Mouse (Mus musculus) heart, postnatal 0 days (tissue): ENCODE measurements around the gene Rybp. TPM values are rescaled to one million over a fixed set of nuclear protein-coding genes. Genes with fewer than 3 reads are reported as not detected.

Source experiments
- ATAC-seq: fragments of 200-750 bp; cut with Nextera tagmentation; 2 replicates; pipeline ENCODE4 v1.8.0; 2017; ENCODE audit warnings: low read depth, moderate number of reproducible peaks, moderate library complexity; ENCODE audit not compliant: insufficient read depth
- DNase-seq: peaks from one replicate; pipeline ENCODE4 v3.0.0-alpha.2; 2016; ENCODE audit warnings: low spot score
- H3K27ac ChIP-seq: fragments of 300-500 bp; sonication (generic); 2 replicates; pipeline ENCODE4 v1.5.1; 2014; ENCODE audit warnings: low read depth, mild to moderate bottlenecking
- H3K27me3 ChIP-seq: fragments of 300-500 bp; sonication (generic); 2 replicates; pipeline ENCODE4 v1.6.1; 2014; ENCODE audit warnings: low read length, mixed read lengths; ENCODE audit not compliant: control insufficient read depth, insufficient read depth
- H3K36me3 ChIP-seq: fragments of 300-500 bp; sonication (generic); replicated peaks from 2 replicates; pipeline ENCODE4 v1.6.1; 2014; ENCODE audit warnings: low read length, mixed read lengths; ENCODE audit not compliant: control insufficient read depth, insufficient read depth
- H3K4me1 ChIP-seq: fragments of 300-500 bp; sonication (generic); 2 replicates; pipeline ENCODE4 v1.6.1; 2014; ENCODE audit warnings: antibody characterized with exemption; ENCODE audit not compliant: control insufficient read depth, insufficient read depth
- H3K4me2 ChIP-seq: fragments of 300-500 bp; sonication (generic); 2 replicates; pipeline ENCODE4 v1.6.1; 2014; ENCODE audit warnings: low read depth, mild to moderate bottlenecking, low read length, moderate library complexity
- H3K4me3 ChIP-seq: fragments of 300-500 bp; sonication (generic); 2 replicates; pipeline ENCODE4 v1.5.1; 2014; ENCODE audit warnings: low read depth, low read length
- H3K9ac ChIP-seq: fragments of 300-500 bp; sonication (generic); replicated peaks from 2 replicates; pipeline ENCODE4 v1.6.1; 2014; ENCODE audit warnings: low read depth, low read length, mixed read lengths
- H3K9me3 ChIP-seq: fragments of 300-500 bp; sonication (generic); replicated peaks from 2 replicates; pipeline ENCODE4 v1.6.1; 2016; ENCODE audit warnings: low read length; ENCODE audit not compliant: control insufficient read depth
- CTCF ChIP-seq: IDR thresholded peaks from 2 replicates; pipeline ENCODE4 v1.5.1; 2016; ENCODE audit warnings: antibody characterized with exemption, control low read depth, low read depth
- EP300 ChIP-seq: IDR thresholded peaks from 2 replicates; pipeline ENCODE4 v1.6.1; 2016; ENCODE audit warnings: antibody characterized with exemption, low read depth
- WGBS: fragments of 180-500 bp; shearing (Covaris S2); extraction: QIAGEN DNeasy Blood & Tissue Kit; methylation state at CpG from one replicate; pipeline ENCODE4 v1.1.7; 2014; 5-methylcytosine and 5-hydroxymethylcytosine counted together
- polyA plus RNA-seq: library from polyadenylated mRNA; unstranded; fragments of >200 nt; fragmentation: Nextera tagmentation; extraction: Ambion mirVana; gene quantifications from 2 replicates; pipeline ENCODE4 v1.2.1, GENCODE M21; 2015
- total RNA-seq: library from RNA; depleted of rRNA; stranded (reverse); fragments of >200 nt; gene quantifications from 2 replicates; pipeline ENCODE4 v1.2.3, GENCODE M21; 2014; ENCODE audit warnings: low replicate concordance

The Rybp gene
- total and polyA plus RNA-seq, 2 experiments from 2014 or later: 5.2 to 8.6 TPM

GRCm38 (mm10) chr6:100187821-100188220 is 99.5 kb downstream of the Rybp start:
- H3K9ac ChIP-seq: no peak overlapping the region
- H3K4me2 ChIP-seq: no peak overlapping the region
- TF ChIP-seq CTCF (no peak), EP300 (no peak)
- H3K4me3 ChIP-seq: no peak overlapping the region
- no peak overlapping the region for H3K27ac ChIP-seq
- DNase-seq (no peak), ATAC-seq (no peak)
- H3K36me3 ChIP-seq: no peaks in the 10 kb centered on the region
- no peaks in the 10 kb centered on the region for H3K27me3 ChIP-seq
- peaks cover 3% of the 10 kb centered on the region; the same call in 1 of the 2 replicates for H3K4me1 ChIP-seq
- no peaks in the 10 kb centered on the region for H3K9me3 ChIP-seq
- 37% methylated on average over 6 of the region's 6 CpGs for WGBS

GRCm38 (mm10) chr6:100186789-100187188 is 100.5 kb downstream of the Rybp start:
- WGBS: 59% methylated on average over 11 of the region's 11 CpGs
- DNase-seq: no peak
- TF ChIP-seq EP300 (no peak), CTCF (no peak)
- Histone ChIP-seq H3K4me1 (peaks cover 3% of the 10 kb centered on the region; the same call in 1 of the 2 replicates), H3K4me2 (no peak overlapping the region), H3K4me3 (no peak overlapping the region), H3K9me3 (no peaks in the 10 kb centered on the region), H3K36me3 (no peaks in the 10 kb centered on the region), H3K9ac (no peak overlapping the region), H3K27ac (no peak overlapping the region), H3K27me3 (no peaks in the 10 kb centered on the region)
- ATAC-seq: 0 out of 2 replicates have a peak, but pooled peaks have one; percentile 22

- WGBS: 35% methylated on average over 1 of the region's 1 CpGs
- Histone ChIP-seq H3K9ac (no peak overlapping the region), H3K4me1 (peaks cover 6% of the 10 kb centered on the region; the same call in 1 of the 2 replicates), H3K27me3 (no peaks in the 10 kb centered on the region), H3K9me3 (no peaks in the 10 kb centered on the region), H3K36me3 (no peaks in the 10 kb centered on the region), H3K4me2 (no peak overlapping the region), H3K27ac (no peak overlapping the region), H3K4me3 (no peak overlapping the region)
- DNase-seq (no peak), ATAC-seq (no peak)
- no peak for TF ChIP-seq EP300
- no peak for TF ChIP-seq CTCF
These were observed 101.8 kb downstream of the Rybp start for GRCm38 (mm10) chr6:100185524-100185923.

- Histone ChIP-seq H3K9me3 (no peaks in the 10 kb centered on the region), H3K9ac (no peak overlapping the region), H3K36me3 (no peaks in the 10 kb centered on the region), H3K4me1 (peaks cover 8% of the 10 kb centered on the region; the same call in 1 of the 2 replicates), H3K4me2 (no peak overlapping the region), H3K27me3 (no peaks in the 10 kb centered on the region), H3K27ac (no peak overlapping the region), H3K4me3 (no peak overlapping the region)
- DNase-seq (no peak), ATAC-seq (no peak)
- TF ChIP-seq EP300: no peak
- TF ChIP-seq CTCF: no peak
- WGBS: 53% methylated on average over 3 of the region's 3 CpGs
These were observed 103.9 kb downstream of the Rybp start for GRCm38 (mm10) chr6:100183344-100183743.

GRCm38 (mm10) chr6:100180883-100181262 is 106.4 kb downstream of the Rybp start:
- Histone ChIP-seq H3K9me3 (no peaks in the 10 kb centered on the region), H3K27ac (no peak overlapping the region), H3K4me2 (no peak overlapping the region), H3K9ac (no peak overlapping the region), H3K4me3 (no peak overlapping the region), H3K4me1 (peaks cover 8% of the 10 kb centered on the region; the same call in 1 of the 2 replicates), H3K36me3 (no peaks in the 10 kb centered on the region), H3K27me3 (no peaks in the 10 kb centered on the region)
- TF ChIP-seq EP300 (no peak), CTCF (no peak)
- WGBS: 58% methylated on average over 4 of the region's 4 CpGs
- ATAC-seq (no peak), DNase-seq (no peak)
